Mouse (Mus musculus) brain, embryonic 14.5 days (tissue): Measurements from ENCODE around the gene I0C0044D17Rik.

ENCODE experiments used
- CTCF ChIP-seq: fragments of 200-500 bp; IDR thresholded peaks from 2 replicates; pipeline ENCODE4 v1.5.1; 2012; ENCODE audit warnings: inconsistent platforms, mild to moderate bottlenecking, moderate library complexity, borderline replicate concordance; ENCODE audit not compliant: insufficient read depth, insufficient read length; ENCODE audit errors: extremely low read depth
- POLR2A ChIP-seq: fragments of 200-500 bp; IDR thresholded peaks from 2 replicates; pipeline ENCODE4 v1.6.1; 2012; ENCODE audit warnings: mild to moderate bottlenecking, inconsistent platforms, borderline replicate concordance; ENCODE audit not compliant: poor library complexity, insufficient read depth, insufficient read length, severe bottlenecking; ENCODE audit errors: extremely low read depth

DNA sequence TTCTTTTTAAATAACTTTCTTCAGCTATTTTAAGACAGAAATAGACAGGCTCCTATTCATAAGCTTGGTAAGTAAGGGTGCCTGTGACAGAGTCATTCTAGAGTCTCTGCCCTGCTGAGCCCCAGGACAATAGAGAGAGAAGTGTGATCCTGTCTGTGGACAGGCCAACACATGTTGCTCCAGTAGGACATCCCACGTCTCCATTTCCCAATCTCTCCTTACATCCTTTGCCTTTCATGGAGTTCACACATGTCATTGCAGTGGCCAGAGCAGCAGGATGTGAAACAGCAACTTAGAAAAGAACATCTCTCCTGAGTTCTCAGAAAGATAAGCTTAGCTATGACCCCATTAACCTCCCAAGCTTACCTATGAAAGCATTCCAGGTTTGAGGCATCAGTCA, 8.1 kb upstream of the I0C0044D17Rik start:
- TF ChIP-seq CTCF: no peak
- TF ChIP-seq POLR2A: no peak
